11 mouse cellular contexts compared by ENCODE assay signal in genomic region chr17:86283741-86284140, GRCm38 (mm10).
A peak's percentile ranks its signal among the peaks of the same experiment; 100 is the strongest.
DNase-seq lines count a peak whose midpoint lies in the region; ATAC-seq and TF ChIP-seq lines count a peak whose summit lies in the region.
"Had no signal": no experiment of that assay in that cellular context is flagged by ENCODE, and none has a peak within 500 bp of the region (broad histone marks: within the 10 kb centered on the region; RNA-seq: fewer than 3 reads in every experiment).

No protein-coding gene starts in this region.

- no peak for TF ChIP-seq EP300 in liver, postnatal 0 days (IDR thresholded peaks at IDR 0.05; ENCODE audit: low read depth)

- ATAC-seq in heart, embryonic 16.5 days (replicated peaks; ENCODE audit: extremely low read depth, insufficient read depth, low FRiP score): no peak
- ATAC-seq in liver, postnatal 0 days: peak; percentile 53
- ATAC-seq in hindbrain, embryonic 13.5 days (ENCODE audit: low FRiP score): no peak

- H3K4me3 ChIP-seq in heart, embryonic 10.5 days: no peak overlapping the region
- H3K4me3 ChIP-seq in heart, embryonic 16.5 days (ENCODE audit: low read length): no peak overlapping the region
- H3K4me3 ChIP-seq in liver, postnatal 0 days (ENCODE audit: low read depth, low read length): no peak overlapping the region
- H3K4me3 ChIP-seq in hindbrain, embryonic 13.5 days: no peak overlapping the region
- H3K4me3 ChIP-seq: forebrain, embryonic 12.5 days; limb, embryonic 15.5 days; neural tube, embryonic 12.5 days had no signal

- H3K4me1 ChIP-seq in heart, embryonic 10.5 days: peaks cover 71% of the 10 kb centered on the region
- H3K4me1 ChIP-seq in heart, embryonic 16.5 days (ENCODE audit: control insufficient read depth, insufficient read depth, low read length): peaks cover 38% of the 10 kb centered on the region
- peaks cover 16% of the 10 kb centered on the region for H3K4me1 ChIP-seq in liver, postnatal 0 days (ENCODE audit: insufficient read depth)
- H3K4me1 ChIP-seq in hindbrain, embryonic 13.5 days (replicated peaks): peaks cover 26% of the 10 kb centered on the region

- no peak for DNase-seq in heart, embryonic 10.5 days (ENCODE audit: low spot score)
- no peak for DNase-seq in heart, adult 8-10 months (ENCODE audit: low spot score)
- DNase-seq in cerebellum, adult 9-10 months: peak; percentile 77
- peak; percentile 27 for DNase-seq in liver, postnatal 0 days
- DNase-seq in ovary, adult 18-20 months (ENCODE audit: low spot score): no peak
- no peak for DNase-seq in left cerebral cortex, adult 11 months (ENCODE audit: low spot score)

- no peak overlapping the region for H3K4me2 ChIP-seq in heart, embryonic 16.5 days (ENCODE audit: low read depth, low read length)
- H3K4me2 ChIP-seq in liver, postnatal 0 days (ENCODE audit: low read depth, low read length): no peak overlapping the region
- no peak overlapping the region for H3K4me2 ChIP-seq in hindbrain, embryonic 13.5 days
- H3K4me2 ChIP-seq: forebrain, embryonic 12.5 days; limb, embryonic 15.5 days; neural tube, embryonic 12.5 days had no signal

- TF ChIP-seq CTCF in liver, postnatal 0 days (IDR thresholded peaks at IDR 0.05; ENCODE audit: low read depth): no peak

- WGBS in heart, embryonic 10.5 days: 18% methylated on average over 5 of the region's 5 CpGs
- 46% methylated on average over 5 of the region's 5 CpGs for WGBS in heart, embryonic 16.5 days
- 27% methylated on average over 5 of the region's 5 CpGs for WGBS in liver, postnatal 0 days (ENCODE audit: insufficient replicate concordance)
- 51% methylated on average over 5 of the region's 5 CpGs for WGBS in hindbrain, embryonic 13.5 days

- H3K9me3 ChIP-seq in heart, embryonic 10.5 days: no peaks in the 10 kb centered on the region
- H3K9me3 ChIP-seq in heart, embryonic 16.5 days (replicated peaks; ENCODE audit: control insufficient read depth, low read length): no peaks in the 10 kb centered on the region
- H3K9me3 ChIP-seq in liver, postnatal 0 days (ENCODE audit: low read length): no peaks in the 10 kb centered on the region
- H3K9me3 ChIP-seq in hindbrain, embryonic 13.5 days: no peaks in the 10 kb centered on the region
- H3K9me3 ChIP-seq: forebrain, embryonic 12.5 days; limb, embryonic 15.5 days; neural tube, embryonic 12.5 days had no signal

- H3K36me3 ChIP-seq in heart, embryonic 10.5 days: no peaks in the 10 kb centered on the region
- no peaks in the 10 kb centered on the region for H3K36me3 ChIP-seq in heart, embryonic 16.5 days (ENCODE audit: control insufficient read depth, insufficient read depth)
- H3K36me3 ChIP-seq in liver, postnatal 0 days (replicated peaks; ENCODE audit: insufficient read depth, low read length): no peaks in the 10 kb centered on the region
- H3K36me3 ChIP-seq in hindbrain, embryonic 13.5 days: no peaks in the 10 kb centered on the region
- H3K36me3 ChIP-seq: forebrain, embryonic 12.5 days; limb, embryonic 15.5 days; neural tube, embryonic 12.5 days had no signal

- no peak overlapping the region for H3K9ac ChIP-seq in heart, embryonic 16.5 days (ENCODE audit: low read length)
- no peak overlapping the region for H3K9ac ChIP-seq in liver, postnatal 0 days (replicated peaks)
- no peak overlapping the region for H3K9ac ChIP-seq in hindbrain, embryonic 13.5 days
- H3K9ac ChIP-seq: forebrain, embryonic 12.5 days; limb, embryonic 15.5 days; neural tube, embryonic 12.5 days had no signal

- peak overlapping the region; percentile 31; the same call in 1 of the 2 replicates for H3K27ac ChIP-seq in heart, embryonic 10.5 days
- peak overlapping the region; percentile 16; the same call in 1 of the 2 replicates for H3K27ac ChIP-seq in heart, embryonic 16.5 days (ENCODE audit: low read length)
- peak overlapping the region; percentile 37; the same call in 1 of the 2 replicates for H3K27ac ChIP-seq in liver, postnatal 0 days (ENCODE audit: low read depth)
- H3K27ac ChIP-seq in hindbrain, embryonic 13.5 days: no peak overlapping the region; the same call in 1 of the 2 replicates
- H3K27ac ChIP-seq: forebrain, embryonic 12.5 days; limb, embryonic 15.5 days; neural tube, embryonic 12.5 days had no signal

- H3K27me3 ChIP-seq in heart, embryonic 10.5 days (ENCODE audit: insufficient read depth, poor library complexity, severe bottlenecking): no peaks in the 10 kb centered on the region
- H3K27me3 ChIP-seq in heart, embryonic 16.5 days (ENCODE audit: control insufficient read depth, insufficient read depth, low read length): no peaks in the 10 kb centered on the region
- no peaks in the 10 kb centered on the region for H3K27me3 ChIP-seq in liver, postnatal 0 days (ENCODE audit: insufficient read depth, low read length)
- H3K27me3 ChIP-seq in hindbrain, embryonic 13.5 days: no peaks in the 10 kb centered on the region
- H3K27me3 ChIP-seq: forebrain, embryonic 12.5 days; limb, embryonic 15.5 days; neural tube, embryonic 12.5 days had no signal

Comparison
In these comparisons a context has a peak if more than half of its experiments do, and no peak if none do; other contexts are left out.
1. DNase-seq: peak in cerebellum, adult 9-10 months (single experiment) and liver, postnatal 0 days (single experiment); none in heart, embryonic 10.5 days (single experiment), heart, adult 8-10 months (single experiment), ovary, adult 18-20 months (single experiment) and left cerebral cortex, adult 11 months (single experiment).